Mouse (Mus musculus): ENCODE results near the gene Vwc2. TPM values are rescaled to one million over a fixed set of nuclear protein-coding genes. Genes with fewer than 3 reads are reported as not detected.

Gene Vwc2
- total RNA-seq (2021): under 1 TPM; 0.45 to 0.56 TPM
- long read RNA-seq, experiment 1: 0 reads
- long read RNA-seq, experiment 2: 0 reads

DNA sequence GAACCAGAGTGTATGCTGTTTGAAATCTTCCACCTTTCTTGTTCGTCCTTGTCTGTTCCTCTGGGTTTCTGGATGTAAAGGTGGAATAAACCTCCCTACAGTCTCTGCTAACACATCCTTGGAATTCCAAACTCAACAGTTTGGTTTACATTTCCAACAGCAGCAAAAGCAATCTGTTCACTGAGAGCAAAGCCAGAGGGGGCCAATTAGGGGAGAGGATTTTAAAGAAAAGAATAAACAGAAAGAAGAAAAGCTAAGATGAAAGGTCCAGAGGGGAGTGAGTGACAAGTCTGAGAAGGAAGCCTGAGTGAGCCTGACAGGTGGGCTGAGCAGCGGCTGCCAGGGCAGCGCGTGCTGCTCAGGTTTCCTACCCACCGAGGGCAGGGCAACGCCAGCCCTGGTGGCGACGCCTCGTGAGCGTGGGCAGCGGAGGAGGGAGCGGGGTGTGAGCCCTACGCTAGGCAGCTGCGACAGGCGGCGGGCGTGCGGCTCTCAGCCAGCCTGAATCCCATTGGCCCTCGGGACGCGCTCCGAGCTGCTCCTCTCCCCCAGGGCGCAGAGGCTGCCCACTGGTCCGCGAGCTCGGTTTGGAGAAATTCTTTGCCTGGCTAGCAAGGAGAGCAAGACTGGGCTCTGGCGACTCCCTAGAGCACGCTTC, at the start of gene Vwc2:
TSS of gene Vwc2 (plus strand) at position 648 of the 658 bp plus-strand sequence.
- DNase-seq (ENCODE audit: low spot score in 2 of 2): no peak

DNA sequence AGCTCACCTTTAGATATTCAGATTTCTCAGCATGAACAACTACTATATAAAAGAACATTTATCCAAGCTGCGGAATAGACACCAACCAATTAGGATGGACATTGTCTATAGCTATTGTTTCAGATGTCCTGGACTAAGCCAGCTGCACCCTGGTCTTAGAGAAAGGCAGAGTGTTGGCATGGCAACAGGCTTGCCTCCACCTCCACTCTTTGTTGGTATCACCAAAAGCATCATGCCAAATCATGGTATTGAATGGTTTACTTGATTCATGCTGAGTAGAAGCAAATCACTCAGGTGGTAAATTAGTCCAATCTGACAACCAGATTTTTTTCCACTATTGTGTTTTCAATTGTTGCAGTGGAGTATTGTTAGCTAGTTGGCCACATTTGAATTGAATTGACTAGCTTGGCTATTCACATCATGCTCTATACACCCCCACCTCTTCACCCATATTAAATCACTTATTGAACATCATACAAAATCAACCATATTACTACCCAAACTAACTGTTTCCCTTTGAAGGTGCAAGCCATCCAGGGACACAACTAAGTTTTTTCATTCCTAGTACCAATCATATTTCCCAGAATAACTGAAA, 25.8 kb upstream of the Vwc2 start:
- no peak for DNase-seq (ENCODE audit: low spot score in 2 of 2)

DNA sequence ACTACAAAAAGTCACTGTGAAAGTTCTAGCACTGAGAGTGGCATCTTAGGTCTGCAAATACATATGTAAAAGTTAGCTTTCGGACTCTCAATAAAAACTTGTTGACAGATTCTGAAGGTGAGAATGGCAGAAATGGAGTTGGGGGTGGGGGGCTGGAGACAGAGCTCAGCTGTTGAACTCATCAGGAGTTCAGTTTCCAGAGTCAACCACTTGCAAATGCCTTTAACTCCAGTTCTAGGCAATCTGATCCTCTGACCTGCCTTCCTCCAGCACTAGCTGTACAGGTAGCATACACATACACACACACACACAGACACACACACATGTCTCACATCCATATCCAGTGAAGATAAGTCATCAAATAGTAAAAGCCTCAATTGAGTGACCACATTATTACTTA, 16.4 kb upstream of the Vwc2 start:
- no peak for DNase-seq (ENCODE audit: low spot score in 2 of 2)

DNA sequence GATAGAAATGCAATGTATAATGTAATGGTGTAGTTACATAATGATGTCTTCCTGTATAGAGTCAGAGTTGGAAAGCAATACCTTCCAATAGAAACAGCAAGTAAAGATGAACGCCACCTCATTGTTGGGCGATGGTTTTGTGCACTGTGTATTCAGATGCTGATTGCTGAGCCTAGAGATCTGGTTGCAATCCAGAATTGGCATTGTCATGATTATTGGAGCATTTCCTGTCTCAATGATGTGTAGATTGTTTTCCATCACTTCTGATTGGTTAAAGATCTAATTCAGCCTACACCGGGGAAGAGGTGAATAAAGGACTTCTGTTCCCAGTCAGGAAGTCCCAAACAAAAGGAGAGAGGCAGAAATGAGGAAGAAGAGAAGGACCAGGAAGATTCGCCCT, 15.7 kb upstream of the Vwc2 start:
- DNase-seq (ENCODE audit: low spot score in 2 of 2): no peak

DNA sequence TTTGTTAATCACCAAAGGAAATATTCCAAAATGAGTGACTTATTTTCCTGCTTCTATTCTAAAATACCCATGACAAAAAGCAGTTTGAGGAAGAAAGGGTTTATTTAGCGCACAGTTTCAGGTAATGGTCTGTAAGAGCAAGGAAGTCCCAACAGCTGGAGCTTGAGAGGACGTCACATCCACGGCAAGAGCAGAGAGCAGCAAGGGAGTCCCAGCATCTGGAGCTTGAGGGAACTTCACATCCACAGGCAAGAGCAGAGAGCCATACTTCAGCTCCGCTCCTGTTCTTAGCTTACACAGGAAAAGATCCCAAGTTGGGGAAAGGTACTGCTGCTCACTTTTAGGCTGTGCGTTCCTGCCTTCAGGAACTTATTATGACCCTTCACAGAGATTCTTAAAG, 15.0 kb upstream of the Vwc2 start:
- no peak for DNase-seq (ENCODE audit: low spot score in 2 of 2)

DNA sequence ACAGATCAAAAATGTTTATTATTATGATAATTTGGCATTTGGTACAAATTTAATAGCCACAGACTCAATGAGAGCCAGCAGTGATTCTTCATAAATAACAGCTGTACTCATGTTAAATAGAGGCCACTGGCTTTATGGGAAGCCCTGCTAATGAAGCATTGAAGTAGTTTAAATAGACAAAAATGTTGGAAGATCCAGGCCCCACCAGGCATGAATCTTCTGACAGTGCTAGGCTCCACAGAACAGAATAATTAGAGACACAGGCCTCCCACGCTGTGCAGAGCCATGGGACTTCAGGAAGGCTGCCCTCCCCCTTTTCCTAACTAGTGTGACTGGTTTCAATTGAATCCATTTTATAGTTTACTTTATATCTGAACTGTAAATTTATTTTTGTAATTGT, 11.8 kb upstream of the Vwc2 start:
- no peak for DNase-seq (ENCODE audit: low spot score in 2 of 2)

DNA sequence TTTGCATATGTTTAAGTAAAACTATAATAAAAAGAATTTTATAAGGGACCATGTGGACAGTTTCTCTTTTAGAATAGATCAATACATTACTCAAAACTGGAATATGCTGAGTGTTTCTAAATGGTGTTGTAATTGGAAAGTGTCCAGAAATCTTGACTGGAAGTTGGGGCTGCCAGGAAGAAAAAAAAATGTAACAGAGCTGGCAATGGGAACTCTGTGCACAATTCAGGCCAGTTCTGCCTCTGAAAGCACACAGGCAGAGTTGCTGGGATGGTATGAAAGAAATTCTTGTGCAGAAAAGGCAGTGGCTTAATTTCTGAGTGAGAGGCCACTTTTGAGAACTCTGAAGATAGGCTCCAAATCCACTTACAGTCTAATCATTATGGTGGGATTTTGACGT, 11.4 kb upstream of the Vwc2 start:
- DNase-seq (ENCODE audit: low spot score in 2 of 2): no peak

DNA sequence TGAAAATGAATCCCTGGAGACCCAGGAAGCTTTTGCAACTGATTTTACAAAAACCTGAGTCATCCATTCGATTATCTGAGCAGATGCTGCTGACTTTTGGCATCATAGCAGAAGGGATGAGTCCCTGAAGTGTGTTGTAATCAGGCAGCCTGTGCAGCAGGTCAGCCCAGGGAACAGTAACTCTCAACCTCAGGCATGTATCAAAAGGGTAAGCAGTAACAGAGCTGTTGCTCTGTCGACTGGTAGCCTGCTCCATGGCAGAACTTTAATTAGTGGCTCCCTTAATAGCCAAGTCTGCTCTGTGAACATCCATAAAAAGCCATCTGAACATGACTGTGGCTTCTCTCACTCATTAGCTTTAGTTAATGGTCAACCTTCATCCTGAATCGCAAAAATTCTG, 5.1 kb upstream of the Vwc2 start:
- DNase-seq (ENCODE audit: low spot score in 2 of 2): no peak

DNA sequence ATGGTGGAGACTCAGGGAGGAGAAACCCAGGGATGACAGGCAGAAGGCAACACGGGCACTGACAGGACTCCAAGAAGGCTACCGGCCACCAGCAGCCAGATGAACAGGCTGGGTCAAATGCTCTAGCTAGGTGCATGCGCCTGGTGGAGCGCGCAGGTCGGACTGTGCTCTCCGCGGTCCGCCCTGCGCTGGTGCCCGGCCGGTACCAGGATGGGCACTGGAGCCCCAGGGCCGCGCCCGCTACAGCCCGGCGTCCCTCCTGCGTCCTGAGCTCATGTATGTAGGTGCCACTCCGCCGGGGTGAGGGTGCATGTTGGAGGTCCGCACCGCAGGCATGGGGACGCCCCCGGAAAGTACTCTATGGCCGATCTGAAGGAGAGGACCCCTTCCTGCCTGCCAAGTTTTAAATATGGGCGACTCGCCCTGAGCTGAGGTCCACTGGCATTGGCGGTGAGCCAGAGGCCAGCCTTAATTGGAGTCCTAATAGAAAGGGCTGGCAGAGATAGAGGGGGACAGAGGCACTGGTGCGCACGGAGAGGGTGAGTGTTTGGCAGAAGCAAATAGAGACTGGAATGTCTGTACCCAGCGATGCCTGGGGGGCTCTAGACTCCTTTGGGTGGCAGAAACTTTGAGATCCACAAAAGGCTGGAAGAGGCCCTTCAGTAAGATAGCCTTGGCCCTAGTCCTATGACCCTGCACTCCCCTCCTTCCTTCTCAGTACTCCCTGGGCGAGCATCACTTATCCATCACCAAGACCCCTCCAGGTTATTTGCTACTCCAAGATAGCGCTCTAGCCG, 409 bp downstream of the Vwc2 start:
- DNase-seq (ENCODE audit: low spot score in 2 of 2): no peak

DNA sequence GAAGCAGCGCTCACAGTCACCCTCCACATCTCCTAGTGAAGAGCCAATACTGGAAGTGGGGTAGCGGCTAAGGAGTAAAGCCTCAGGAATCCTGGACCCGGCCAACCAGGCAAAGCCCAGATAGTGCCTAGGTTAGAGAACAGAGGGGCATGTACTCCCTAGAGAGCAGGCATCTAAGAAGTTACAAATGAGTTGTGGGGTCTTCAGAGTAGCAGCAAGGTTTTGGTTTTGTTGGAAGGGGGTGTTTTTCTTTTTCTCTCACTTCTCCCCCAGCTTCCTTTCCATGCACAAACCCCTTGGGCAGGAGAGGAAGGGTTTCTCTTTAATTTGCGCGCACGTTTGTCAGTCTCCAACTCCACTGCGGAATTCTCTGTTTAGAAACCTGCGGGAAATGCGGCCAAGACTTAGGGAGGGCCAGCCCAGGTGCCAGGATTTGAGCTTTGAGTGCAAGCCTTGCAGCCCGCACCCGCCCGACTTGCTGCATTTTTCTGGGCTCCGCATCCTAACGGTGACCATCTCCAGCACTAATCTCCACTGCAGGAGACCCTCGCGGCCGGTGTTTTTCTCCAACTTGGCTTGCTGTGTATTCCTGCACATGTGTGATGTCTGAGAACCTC, 1.1 kb downstream of the Vwc2 start:
- no peak for DNase-seq (ENCODE audit: low spot score in 2 of 2)

DNA sequence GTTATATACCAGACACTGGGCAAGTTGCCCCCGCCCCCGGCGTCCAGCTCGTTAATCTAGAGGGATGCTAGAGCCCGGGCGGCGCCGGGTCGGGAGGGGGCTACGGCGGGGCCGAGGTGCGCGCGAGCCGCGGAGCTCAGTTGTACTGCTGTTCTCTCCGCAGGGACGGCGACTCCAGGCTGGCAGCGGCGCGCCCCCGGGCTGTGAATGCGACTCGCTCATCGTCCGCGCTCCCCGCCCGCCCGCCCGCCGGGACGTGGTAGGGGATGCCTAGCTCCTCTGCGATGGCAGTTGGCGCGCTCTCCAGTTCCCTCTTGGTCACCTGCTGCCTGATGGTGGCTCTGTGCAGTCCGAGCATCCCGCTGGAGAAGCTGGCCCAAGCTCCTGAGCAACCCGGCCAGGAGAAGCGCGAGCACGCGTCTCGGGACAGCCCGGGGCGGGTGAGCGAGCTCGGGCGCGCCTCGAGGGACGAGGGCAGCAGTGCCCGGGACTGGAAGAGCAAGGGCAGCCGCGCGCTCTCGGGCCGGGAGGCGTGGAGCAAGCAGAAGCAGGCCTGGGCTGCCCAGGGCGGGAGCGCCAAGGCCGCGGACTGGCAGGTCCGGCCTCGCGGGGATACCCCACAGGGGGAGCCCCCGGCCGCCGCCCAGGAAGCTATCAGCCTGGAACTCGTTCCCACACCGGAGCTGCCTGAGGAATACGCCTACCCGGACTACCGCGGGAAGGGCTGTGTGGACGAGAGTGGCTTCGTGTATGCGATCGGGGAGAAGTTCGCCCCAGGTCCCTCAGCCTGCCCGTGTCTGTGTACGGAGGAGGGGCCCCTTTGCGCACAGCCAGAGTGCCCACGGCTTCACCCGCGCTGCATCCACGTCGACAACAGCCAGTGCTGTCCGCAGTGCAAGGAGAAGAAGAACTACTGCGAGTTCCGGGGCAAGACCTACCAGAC, 1.9 kb downstream of the Vwc2 start:
- no peak for DNase-seq (ENCODE audit: low spot score in 2 of 2)

DNA sequence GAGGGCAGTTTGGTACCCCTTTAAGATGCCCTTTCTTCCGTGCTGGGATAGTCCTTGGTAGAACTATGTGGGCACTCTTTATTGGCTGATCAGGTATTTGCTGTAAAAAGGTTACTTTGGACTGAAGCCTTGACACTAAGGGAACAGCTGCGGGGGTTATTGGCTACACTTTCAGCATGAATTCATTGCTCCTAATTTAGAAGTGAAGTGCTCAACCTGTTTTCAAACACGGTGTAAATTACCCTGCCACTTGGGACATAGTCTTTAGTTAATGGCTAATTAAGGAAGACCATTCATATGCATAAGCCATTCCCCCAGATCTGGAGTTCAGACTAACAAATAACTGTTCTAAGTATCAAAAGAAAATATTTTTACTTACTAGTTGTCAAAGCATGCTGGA, 2.7 kb downstream of the Vwc2 start:
- DNase-seq (ENCODE audit: low spot score in 2 of 2): no peak

DNA sequence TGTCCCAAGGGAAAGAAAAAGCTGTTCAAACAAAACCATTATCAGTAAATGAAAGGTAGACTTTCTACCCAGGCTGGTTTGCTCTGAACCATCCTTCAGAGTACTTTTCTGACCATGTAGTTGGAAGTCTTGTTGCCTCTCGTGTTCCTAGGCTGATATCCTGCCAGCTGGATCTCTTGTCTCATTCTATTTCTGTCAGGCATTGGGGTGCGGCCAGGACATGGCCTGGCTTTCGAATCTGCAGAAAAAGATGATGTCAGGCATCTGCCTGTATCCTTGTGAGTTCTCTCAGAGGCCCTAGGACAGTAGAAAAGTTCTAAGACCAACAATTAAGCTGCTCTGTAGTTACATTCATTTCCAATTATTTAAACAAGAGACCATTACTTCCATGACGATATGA, 8.8 kb downstream of the Vwc2 start:
- no peak for DNase-seq (ENCODE audit: low spot score in 2 of 2)

DNA sequence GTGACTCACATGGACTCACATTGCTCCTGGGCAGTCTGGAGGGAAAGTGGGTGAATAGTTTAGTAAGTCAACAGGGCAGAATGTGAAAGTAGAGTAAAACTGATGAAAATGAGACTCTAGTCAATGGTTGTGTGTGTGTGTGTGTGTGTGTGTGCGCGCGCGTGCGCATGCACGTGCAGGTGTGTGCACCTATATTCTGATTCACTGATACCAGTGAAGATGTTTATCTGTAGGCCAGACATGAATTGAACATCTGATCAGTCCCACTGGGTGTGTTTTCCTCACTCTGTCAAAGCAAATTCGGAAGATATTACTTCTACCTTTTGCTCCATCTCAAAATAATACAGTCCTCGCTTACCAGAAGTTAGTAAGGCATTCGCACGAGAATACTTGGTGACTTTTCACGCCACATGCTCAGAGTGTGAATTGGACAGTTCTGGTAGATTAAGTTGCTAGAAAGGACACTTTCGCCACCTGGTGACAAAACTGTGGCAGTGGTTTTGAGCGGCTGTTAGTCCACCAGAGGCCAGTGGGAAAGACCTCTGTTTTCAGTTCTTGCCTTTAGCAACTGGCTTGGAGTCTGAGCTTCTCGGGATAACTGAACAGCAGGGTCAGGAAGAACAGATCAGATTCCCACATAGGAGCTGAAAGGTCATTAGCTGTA, 17.5 kb downstream of the Vwc2 start:
- DNase-seq (ENCODE audit: low spot score in 2 of 2): no peak

DNA sequence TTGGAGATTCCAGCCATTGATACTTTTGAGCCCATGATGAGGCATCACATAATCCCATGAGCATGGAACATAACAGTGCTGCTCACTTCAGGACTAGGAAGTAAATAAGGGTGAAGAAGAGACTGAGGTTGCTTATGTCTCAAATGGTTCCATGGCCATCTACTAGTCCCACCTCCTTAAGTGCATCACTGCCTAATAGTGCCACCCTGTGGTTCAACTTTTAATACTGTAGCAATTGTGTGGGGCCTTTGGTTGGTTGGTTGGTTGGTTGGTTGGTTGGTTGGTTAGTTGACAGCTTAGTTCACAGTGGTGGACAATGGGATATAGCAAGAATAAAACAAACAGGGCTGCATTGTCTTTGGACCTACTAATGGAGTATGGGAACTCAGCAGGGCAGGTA, 26.6 kb downstream of the Vwc2 start:
- no peak for DNase-seq (ENCODE audit: low spot score in 2 of 2)

DNA sequence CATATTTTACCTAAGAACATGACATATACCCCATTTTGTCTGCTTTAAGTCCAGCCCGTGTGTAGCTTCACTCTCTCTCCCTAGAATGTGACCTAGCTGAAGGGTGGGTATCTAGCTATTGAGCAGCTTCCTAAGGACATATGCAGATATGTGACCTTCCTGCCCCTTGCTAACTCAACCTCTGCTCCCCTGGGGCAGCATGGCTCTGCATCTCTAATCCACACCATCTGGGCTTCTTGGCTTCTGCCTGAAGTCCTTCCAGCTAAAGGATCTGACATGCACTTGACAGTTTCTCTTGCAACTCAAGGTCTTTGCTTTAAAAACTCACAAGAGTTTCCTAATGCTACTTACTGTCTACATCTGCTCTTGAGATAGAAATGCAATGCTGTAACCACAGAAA, 38.7 kb downstream of the Vwc2 start:
- no peak for DNase-seq (ENCODE audit: low spot score in 2 of 2)

DNA sequence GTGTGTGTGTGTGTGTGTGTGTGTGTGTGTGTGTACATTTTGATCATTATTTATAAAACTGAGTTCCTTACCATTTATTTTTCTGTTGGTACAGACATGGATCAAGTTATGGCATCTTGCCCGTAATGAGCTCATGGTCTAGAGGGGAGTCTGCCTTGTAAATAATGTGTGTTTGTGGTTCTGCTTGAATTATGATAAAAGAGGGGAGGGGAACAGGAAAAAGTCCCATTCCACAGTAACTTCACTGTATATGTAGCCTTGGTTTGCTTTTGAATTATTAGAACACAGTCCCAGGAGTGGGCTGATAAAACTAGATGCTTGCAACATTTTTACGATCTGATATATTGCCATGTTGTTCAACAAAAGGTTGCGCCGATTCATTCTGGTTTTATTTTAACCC, 57.4 kb downstream of the Vwc2 start:
- DNase-seq (ENCODE audit: low spot score in 2 of 2): no peak

DNA sequence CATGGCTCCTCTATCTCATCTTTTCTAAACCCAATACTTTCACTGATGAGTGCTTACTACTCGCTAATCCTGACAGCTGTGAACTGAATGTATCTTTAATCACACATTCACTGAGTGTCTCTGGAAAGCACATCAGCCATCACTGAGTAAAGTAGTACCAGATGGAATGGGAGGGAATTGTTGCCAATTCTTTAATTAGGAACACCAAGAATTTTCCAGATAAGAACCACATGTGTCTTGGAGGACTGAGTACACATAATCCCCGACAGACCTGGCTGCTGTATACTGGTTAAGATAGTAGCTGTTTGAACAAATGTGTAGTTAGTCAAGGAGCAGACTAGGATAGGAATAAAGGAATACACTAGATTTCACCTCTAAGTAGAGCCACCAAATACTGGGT, 61.2 kb downstream of the Vwc2 start:
- no peak for DNase-seq (ENCODE audit: low spot score in 2 of 2)

DNA sequence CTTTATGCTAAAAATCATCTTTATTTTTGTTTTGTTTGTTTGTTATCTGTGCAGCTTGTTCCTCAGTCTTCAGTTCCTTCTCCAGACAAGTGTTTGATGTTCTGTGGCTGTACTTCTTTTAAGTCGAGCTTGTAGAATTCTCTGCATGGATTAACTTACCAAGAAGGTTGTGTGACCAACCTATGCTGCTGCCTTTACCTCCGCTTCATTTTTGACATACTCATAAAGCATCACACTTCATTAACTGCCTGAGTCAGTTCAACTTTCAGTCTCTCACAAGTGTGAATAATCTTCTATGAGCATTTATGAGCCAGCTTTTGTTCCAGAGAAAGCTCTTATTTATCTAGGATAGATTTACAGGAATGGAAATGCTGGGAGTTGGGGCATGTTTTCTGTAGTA, 68.7 kb downstream of the Vwc2 start:
- DNase-seq (ENCODE audit: low spot score in 2 of 2): no peak

DNA sequence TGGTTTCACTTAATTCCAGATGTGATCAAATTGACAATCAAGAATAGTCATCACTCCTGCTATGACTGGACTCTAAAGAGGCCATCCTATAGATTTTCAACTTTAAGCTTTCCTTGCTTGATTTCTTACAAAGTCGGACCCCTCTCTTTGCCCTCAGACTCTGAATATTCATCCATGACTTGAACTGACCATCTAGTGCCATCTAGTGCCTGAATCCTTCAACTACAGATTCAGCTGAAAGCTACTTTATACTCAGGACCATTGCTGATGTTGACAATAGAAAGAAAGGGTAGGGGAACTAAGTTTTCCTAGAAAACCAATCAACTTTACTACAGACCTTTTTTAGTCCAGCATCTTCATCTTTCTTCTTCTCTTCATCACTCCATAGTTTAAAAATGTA, 109.1 kb downstream of the Vwc2 start:
- DNase-seq (ENCODE audit: low spot score in 2 of 2): no peak
